Mouse (Mus musculus): Measurements from ENCODE around the gene Wasl.

GRCm38 (mm10) chr6:24707090-24707489 lies 42.3 kb upstream of the Wasl start:
- no peak for TF ChIP-seq CTCF (IDR thresholded peaks at IDR 0.05; ENCODE audit: low read depth, low read length)
- no peak for TF ChIP-seq POLR2A (IDR thresholded peaks at IDR 0.05; ENCODE audit: insufficient read depth, low read length)
- TF ChIP-seq EP300 (IDR thresholded peaks at IDR 0.05; ENCODE audit: insufficient read depth, low read depth, low read length): no peak
